Mouse (Mus musculus): ENCODE measurements around the gene Tfeb. TPM values are rescaled to one million over a fixed set of nuclear protein-coding genes. Genes with fewer than 3 reads are reported as not detected.

Tfeb gene
- polyA plus RNA-seq, 1 experiment from 2014 or later, result 5.6 TPM

Other genes with a start within 250 kb of the Tfeb start
- 30.4 and 33.7 TPM in 2 replicates for gene Taf8, start 234.7 kb upstream of the Tfeb start, polyA plus RNA-seq (2014; fragmentation: Nextera tagmentation; extraction: Ambion mirVana)
- gene Ccnd3, start 232.0 kb upstream of the Tfeb start, polyA plus RNA-seq (2014; fragmentation: Nextera tagmentation; extraction: Ambion mirVana), result 345 and 350 TPM in 2 replicates
- gene Bysl, start 125.5 kb upstream of the Tfeb start, polyA plus RNA-seq (2014; fragmentation: Nextera tagmentation; extraction: Ambion mirVana), result 30.7 and 31.6 TPM in 2 replicates
- gene Med20, start 125.4 kb upstream of the Tfeb start, polyA plus RNA-seq (2014; fragmentation: Nextera tagmentation; extraction: Ambion mirVana), result 49.5 and 50.4 TPM in 2 replicates
- 1.3 and 1.5 TPM in 2 replicates for gene Gm20517, start 125.4 kb upstream of the Tfeb start, polyA plus RNA-seq (2014; fragmentation: Nextera tagmentation; extraction: Ambion mirVana)
- 4.7 and 6.7 TPM in 2 replicates for gene Usp49, start 106.3 kb upstream of the Tfeb start, polyA plus RNA-seq (2014; fragmentation: Nextera tagmentation; extraction: Ambion mirVana)
- gene Tomm6, start 48.6 kb upstream of the Tfeb start, polyA plus RNA-seq (2014; fragmentation: Nextera tagmentation; extraction: Ambion mirVana), result 404 and 441 TPM in 2 replicates
- 3.9 and 4.2 TPM in 2 replicates for gene Frs3, start 48.0 kb upstream of the Tfeb start, polyA plus RNA-seq (2014; fragmentation: Nextera tagmentation; extraction: Ambion mirVana)
- 0.95 and 1.3 TPM in 2 replicates for gene Gm21981, start 42.6 kb upstream of the Tfeb start, polyA plus RNA-seq (2014; fragmentation: Nextera tagmentation; extraction: Ambion mirVana)
- 1.8 and 2.6 TPM in 2 replicates for gene Prickle4, start 42.3 kb upstream of the Tfeb start, polyA plus RNA-seq (2014; fragmentation: Nextera tagmentation; extraction: Ambion mirVana)
- not detected in 2 replicates for gene Pgc, start 10.2 kb upstream of the Tfeb start, polyA plus RNA-seq (2014; fragmentation: Nextera tagmentation; extraction: Ambion mirVana)
- gene Mdfi, start 97.7 kb downstream of the Tfeb start, polyA plus RNA-seq (2014; fragmentation: Nextera tagmentation; extraction: Ambion mirVana), result 56.4 and 100.0 TPM in 2 replicates
- gene Foxp4, start 187.6 kb downstream of the Tfeb start, polyA plus RNA-seq (2014; fragmentation: Nextera tagmentation; extraction: Ambion mirVana), result 30.5 and 30.7 TPM in 2 replicates